Mouse (Mus musculus) liver, embryonic 15.5 days (tissue): ENCODE results near the gene Ptprd. TPM values are rescaled to one million over a fixed set of nuclear protein-coding genes. Genes with fewer than 3 reads are reported as not detected.

Experiments
- ATAC-seq: fragments of 200-750 bp; cut with Nextera tagmentation; 2 replicates; pipeline ENCODE4 v1.8.0; 2017; ENCODE audit warnings: moderate number of reproducible peaks, mild to moderate bottlenecking, moderate library complexity; ENCODE audit not compliant: insufficient read depth
- H3K27ac ChIP-seq: fragments of 300-500 bp; sonication (generic); replicated peaks from 2 replicates; pipeline ENCODE4 v1.5.1; 2015; ENCODE audit warnings: mild to moderate bottlenecking, inconsistent platforms
- H3K27me3 ChIP-seq: fragments of 300-500 bp; sonication (generic); 2 replicates; pipeline ENCODE4 v1.6.1; 2015; ENCODE audit warnings: mild to moderate bottlenecking, inconsistent platforms
- H3K36me3 ChIP-seq: fragments of 300-500 bp; sonication (generic); replicated peaks from 2 replicates; pipeline ENCODE4 v1.6.1; 2015; ENCODE audit warnings: moderate library complexity, mild to moderate bottlenecking, inconsistent platforms
- H3K4me1 ChIP-seq: fragments of 300-500 bp; sonication (generic); replicated peaks from 2 replicates; pipeline ENCODE4 v1.6.1; 2015; ENCODE audit warnings: inconsistent platforms
- H3K4me2 ChIP-seq: fragments of 300-500 bp; sonication (generic); 2 replicates; pipeline ENCODE4 v1.6.1; 2015; ENCODE audit warnings: moderate library complexity, mild to moderate bottlenecking, inconsistent platforms
- H3K4me3 ChIP-seq: fragments of 300-500 bp; sonication (generic); replicated peaks from 2 replicates; pipeline ENCODE4 v1.5.1; 2015; ENCODE audit warnings: mild to moderate bottlenecking, inconsistent platforms
- H3K9ac ChIP-seq: fragments of 300-500 bp; sonication (generic); 2 replicates; pipeline ENCODE4 v1.6.1; 2015; ENCODE audit warnings: moderate library complexity, mild to moderate bottlenecking, inconsistent platforms
- H3K9me3 ChIP-seq: fragments of 300-500 bp; sonication (generic); replicated peaks from 2 replicates; pipeline ENCODE4 v1.6.1; 2016; ENCODE audit warnings: inconsistent platforms
- WGBS: fragments of 180-500 bp; shearing (Covaris S2); methylation state at CpG from one replicate; pipeline ENCODE4 v1.1.7; 2015; ENCODE audit warnings: mixed read lengths; ENCODE audit not compliant: insufficient replicate concordance; 5-methylcytosine and 5-hydroxymethylcytosine counted together
- polyA plus RNA-seq: library from polyadenylated mRNA; unstranded; fragments of >200 nt; fragmentation: Nextera tagmentation; extraction: Ambion mirVana; gene quantifications from 2 replicates; pipeline ENCODE4 v1.2.1, GENCODE M21; 2015

The Ptprd gene
- polyA plus RNA-seq, 1 experiment from 2014 or later, result 4.8 TPM

DNA sequence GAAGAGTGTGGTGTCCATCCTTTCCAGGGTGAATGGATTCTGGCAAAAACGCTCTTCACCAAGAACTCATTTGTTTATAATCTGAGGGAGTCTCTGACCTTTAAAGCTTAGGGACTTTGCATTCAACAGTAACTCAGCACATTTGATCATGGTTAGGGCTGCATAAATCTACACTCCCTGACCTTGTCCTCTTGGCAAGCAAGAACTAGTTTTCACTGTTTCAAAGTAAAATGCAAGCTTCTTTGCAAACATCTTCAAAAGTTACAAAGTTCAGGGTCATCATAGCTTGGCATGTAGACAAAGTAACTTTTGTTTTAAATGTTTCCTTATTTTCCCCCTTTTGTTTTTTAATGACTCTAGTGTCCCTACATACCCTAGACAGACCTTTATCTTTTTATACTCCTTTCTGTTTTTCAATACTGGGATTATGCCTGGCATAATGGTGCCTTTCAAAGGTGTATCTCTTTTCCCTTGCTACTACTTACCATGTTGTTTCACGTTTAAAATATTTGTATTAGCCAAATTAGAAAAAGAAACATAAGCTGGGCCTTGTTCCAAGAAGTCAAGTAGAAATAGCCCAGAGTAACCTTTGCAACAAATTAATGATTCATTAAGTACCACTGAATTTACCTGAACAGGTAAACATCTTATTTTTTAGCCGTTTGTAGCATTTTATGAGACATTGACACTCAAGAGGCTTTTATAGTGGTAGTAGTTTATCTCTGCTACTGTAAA is 1743.2 kb downstream of the Ptprd start:
- H3K27ac ChIP-seq, result no peak overlapping the region
- no peaks in the 10 kb centered on the region for H3K9me3 ChIP-seq
- no peak overlapping the region for H3K9ac ChIP-seq
- H3K4me1 ChIP-seq, result no peaks in the 10 kb centered on the region
- no peak overlapping the region for H3K4me2 ChIP-seq
- no peaks in the 10 kb centered on the region for H3K36me3 ChIP-seq
- no peaks in the 10 kb centered on the region for H3K27me3 ChIP-seq
- ATAC-seq, result no peak
- 54% methylated on average over 3 of the region's 3 CpGs for WGBS
- no peak overlapping the region for H3K4me3 ChIP-seq

DNA sequence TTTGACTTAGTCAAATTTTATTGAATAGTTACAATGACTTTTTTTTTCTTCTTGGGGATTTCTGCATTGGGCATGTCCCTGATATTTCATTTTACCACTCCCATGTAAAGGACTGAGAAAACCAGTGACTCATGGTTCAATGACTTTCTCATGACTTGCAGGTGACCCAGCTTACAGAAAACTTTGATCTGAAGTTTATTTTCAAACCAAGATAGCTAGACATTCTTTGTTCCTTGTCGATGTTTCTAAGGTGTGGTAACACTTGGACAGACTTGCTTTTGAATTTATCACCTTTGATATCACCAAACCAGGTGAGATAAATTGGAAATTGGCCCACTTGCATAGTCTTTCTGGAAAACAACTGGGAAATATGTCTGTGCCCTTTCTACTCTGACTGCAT is 1747.1 kb downstream of the Ptprd start:
- Histone ChIP-seq H3K27me3 (no peaks in the 10 kb centered on the region), H3K27ac (no peak overlapping the region), H3K4me3 (no peak overlapping the region), H3K4me2 (no peak overlapping the region), H3K36me3 (no peaks in the 10 kb centered on the region), H3K4me1 (no peaks in the 10 kb centered on the region), H3K9me3 (no peaks in the 10 kb centered on the region), H3K9ac (no peak overlapping the region)
- no peak for ATAC-seq
- WGBS, result 46% methylated on average over 1 of the region's 1 CpGs

GRCm38 (mm10) chr4:76461336-76461735 is 1750.4 kb downstream of the Ptprd start:
- Histone ChIP-seq H3K36me3 (no peaks in the 10 kb centered on the region), H3K9me3 (no peaks in the 10 kb centered on the region), H3K27ac (no peak overlapping the region), H3K4me2 (no peak overlapping the region), H3K4me3 (no peak overlapping the region), H3K4me1 (no peaks in the 10 kb centered on the region), H3K9ac (no peak overlapping the region), H3K27me3 (no peaks in the 10 kb centered on the region)
- ATAC-seq, result no peak
- WGBS, result 22% methylated on average over 5 of the region's 5 CpGs

DNA sequence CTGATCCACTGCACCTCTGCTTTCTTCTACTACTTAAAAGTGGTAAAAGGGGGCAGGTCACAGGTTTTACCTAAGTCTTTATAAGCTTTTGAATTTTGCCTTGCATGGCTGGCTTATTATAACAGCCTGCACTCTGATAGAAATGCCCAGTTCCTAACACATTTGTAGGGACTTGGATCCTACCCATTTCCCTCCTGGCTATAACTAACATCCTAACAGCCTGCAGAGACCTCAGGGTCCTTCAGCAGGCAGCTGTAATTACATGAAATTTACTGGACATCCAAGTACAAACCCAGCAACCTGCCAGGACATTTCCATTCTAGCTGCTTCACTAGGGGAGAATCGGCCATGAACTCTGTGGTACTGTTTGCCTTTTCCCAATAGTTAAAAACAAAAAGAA is 1751.2 kb downstream of the Ptprd start:
- Histone ChIP-seq H3K9me3 (no peaks in the 10 kb centered on the region), H3K36me3 (no peaks in the 10 kb centered on the region), H3K4me1 (no peaks in the 10 kb centered on the region), H3K4me3 (no peak overlapping the region), H3K27me3 (no peaks in the 10 kb centered on the region), H3K9ac (no peak overlapping the region), H3K27ac (no peak overlapping the region), H3K4me2 (no peak overlapping the region)
- 44% methylated on average over 1 of the region's 1 CpGs for WGBS
- ATAC-seq, result no peak

GRCm38 (mm10) chr4:76459621-76460020 is 1752.1 kb downstream of the Ptprd start:
- no peak overlapping the region for H3K9ac ChIP-seq
- H3K27ac ChIP-seq, result no peak overlapping the region
- H3K4me3 ChIP-seq, result no peak overlapping the region
- no peak for ATAC-seq
- H3K36me3 ChIP-seq, result no peaks in the 10 kb centered on the region
- H3K9me3 ChIP-seq, result no peaks in the 10 kb centered on the region
- no peak overlapping the region for H3K4me2 ChIP-seq
- no peaks in the 10 kb centered on the region for H3K27me3 ChIP-seq
- no peaks in the 10 kb centered on the region for H3K4me1 ChIP-seq

- H3K27ac ChIP-seq, result no peak overlapping the region
- no peak overlapping the region for H3K4me3 ChIP-seq
- no peak overlapping the region for H3K9ac ChIP-seq
- H3K4me1 ChIP-seq, result no peaks in the 10 kb centered on the region
- no peaks in the 10 kb centered on the region for H3K36me3 ChIP-seq
- H3K4me2 ChIP-seq, result no peak overlapping the region
- no peaks in the 10 kb centered on the region for H3K9me3 ChIP-seq
- peaks cover 38% of the 10 kb centered on the region for H3K27me3 ChIP-seq
- ATAC-seq, result no peak
- 62% methylated on average over 4 of the region's 4 CpGs for WGBS
These were observed 1759.5 kb downstream of the Ptprd start for GRCm38 (mm10) chr4:76452286-76452685.

DNA sequence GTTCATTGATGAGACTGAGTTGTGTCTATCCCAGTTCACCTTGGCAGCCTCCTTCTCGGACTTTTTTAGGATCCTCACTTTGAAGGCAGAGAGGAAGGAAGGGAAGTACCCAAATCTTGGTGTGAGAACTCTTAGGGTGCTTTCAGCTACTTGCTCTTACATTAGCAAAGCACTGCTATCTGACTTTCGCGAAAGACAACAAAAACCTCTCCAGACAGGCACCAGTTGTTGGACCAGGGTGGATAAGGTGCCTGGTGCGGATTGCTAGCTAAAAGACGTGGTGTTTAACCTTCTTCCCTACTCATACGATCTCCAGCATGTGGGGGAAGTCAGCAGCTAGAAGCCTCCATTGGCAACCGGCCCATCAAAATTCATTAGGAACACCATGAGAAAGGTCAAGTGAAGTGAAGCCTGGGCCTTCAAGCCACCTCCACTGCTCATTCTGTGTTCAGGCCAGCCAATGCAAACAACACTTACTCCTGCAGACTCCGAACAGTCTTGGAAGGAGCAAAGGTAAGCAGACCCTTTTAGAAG is 1760.7 kb downstream of the Ptprd start:
- ATAC-seq, result no peak

DNA sequence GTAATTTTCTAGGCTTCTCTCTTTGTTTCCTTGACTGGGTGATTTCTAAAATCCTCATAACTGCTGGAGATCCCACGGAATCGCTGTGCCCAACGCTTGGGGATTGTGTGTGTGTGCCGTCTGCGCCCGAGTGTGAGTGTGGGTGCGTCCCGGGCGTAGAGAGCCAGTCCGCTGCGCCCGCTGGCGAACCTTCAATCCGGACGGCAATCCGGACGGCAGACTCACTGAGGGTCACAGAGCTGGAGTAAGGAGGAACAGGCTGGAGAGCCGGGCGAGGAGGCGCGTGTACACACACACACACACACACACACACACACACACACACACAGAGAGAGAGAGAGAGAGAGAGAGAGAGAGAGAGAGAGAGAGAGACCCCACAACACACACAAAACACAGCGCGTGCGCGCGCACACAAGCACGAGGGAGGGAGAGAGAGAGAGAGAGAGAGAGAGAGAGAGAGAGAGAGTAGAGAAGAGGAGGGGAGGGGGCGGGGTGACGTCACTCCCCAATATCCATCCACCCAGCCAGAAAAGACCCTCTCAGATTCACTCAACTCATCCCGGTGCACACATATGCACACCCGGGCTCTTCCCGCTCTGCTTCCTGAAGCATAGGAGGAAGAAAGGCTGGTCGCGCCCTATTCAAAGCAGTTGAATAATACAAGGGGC is 1761.3 kb downstream of the Ptprd start:
- under 1% methylated on average over 33 of the region's 34 CpGs for WGBS
- no peak overlapping the region for H3K27ac ChIP-seq

More for the DNA sequence above, 1760.7 kb downstream of the Ptprd start:
- no peaks in the 10 kb centered on the region for H3K9me3 ChIP-seq
- H3K36me3 ChIP-seq, result no peaks in the 10 kb centered on the region
- H3K4me1 ChIP-seq, result no peaks in the 10 kb centered on the region
- no peak overlapping the region for H3K27ac ChIP-seq
- peaks cover 38% of the 10 kb centered on the region for H3K27me3 ChIP-seq
- WGBS, result 30% methylated on average over 8 of the region's 8 CpGs
- no peak overlapping the region for H3K9ac ChIP-seq
- peak overlapping the region; percentile 64; the same call in 1 of the 2 replicates for H3K4me2 ChIP-seq
- H3K4me3 ChIP-seq, result no peak overlapping the region

DNA sequence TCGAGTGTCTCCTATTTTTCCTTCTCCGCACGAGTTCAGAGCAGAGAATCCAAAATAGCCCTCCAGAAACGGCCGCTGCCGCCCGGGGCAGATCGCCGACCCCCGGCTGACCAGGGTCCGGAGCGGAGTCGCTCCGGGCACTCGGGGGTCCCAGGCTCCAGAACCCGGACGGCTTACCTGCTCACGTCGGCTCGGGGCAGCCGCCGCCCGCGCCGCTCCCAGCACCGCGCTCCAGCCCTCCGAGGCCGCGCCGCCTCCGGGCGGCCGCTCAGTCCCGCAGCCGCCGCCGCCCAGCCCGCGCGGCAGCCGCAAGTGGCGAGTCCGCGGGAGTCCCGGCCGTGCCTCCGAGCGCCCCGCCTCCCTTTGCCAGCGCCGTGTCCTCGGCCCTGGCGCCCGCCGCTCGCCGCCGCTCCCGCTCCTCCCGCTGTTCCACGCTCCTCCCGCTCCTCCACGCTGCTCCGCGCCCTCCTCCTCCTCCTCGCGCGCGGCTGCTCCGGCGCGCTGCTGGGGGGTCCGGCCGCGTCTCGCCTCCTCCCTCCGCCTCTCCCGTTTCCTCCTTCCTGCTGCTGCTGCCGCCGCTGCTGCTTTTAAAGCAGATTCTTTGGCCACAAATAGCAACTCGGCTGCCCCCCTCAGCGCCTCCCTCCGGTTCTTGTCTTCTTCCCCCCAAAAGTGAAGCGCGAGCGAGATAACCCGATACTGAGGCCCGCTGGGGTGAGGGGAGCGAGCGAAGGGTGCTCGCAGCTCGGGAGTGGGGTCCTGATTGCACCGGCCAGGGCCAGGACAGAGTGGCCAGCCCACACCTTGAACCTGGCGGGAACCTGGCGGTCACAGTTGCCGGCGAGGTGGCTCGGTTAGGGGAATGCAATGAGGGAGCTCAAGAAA is 1762.1 kb downstream of the Ptprd start:
- WGBS, result under 1% methylated on average over 96 of the region's 99 CpGs
- Histone ChIP-seq H3K27me3 (peaks cover 38% of the 10 kb centered on the region), H3K27ac (no peak overlapping the region), H3K9ac (peak overlapping the region; percentile 15), H3K36me3 (no peaks in the 10 kb centered on the region), H3K4me2 (peak overlapping the region; percentile 64), H3K4me1 (no peaks in the 10 kb centered on the region), H3K9me3 (no peaks in the 10 kb centered on the region), H3K4me3 (peak overlapping the region; percentile 58)
- peak; percentile 62 for ATAC-seq

More for the DNA sequence above, 1761.3 kb downstream of the Ptprd start:
- H3K4me1 ChIP-seq, result no peaks in the 10 kb centered on the region
- peaks cover 38% of the 10 kb centered on the region for H3K27me3 ChIP-seq
- H3K36me3 ChIP-seq, result no peaks in the 10 kb centered on the region
- no peaks in the 10 kb centered on the region for H3K9me3 ChIP-seq
- peak; percentile 40 for ATAC-seq
- no peak overlapping the region for H3K9ac ChIP-seq
- peak overlapping the region; percentile 58 for H3K4me3 ChIP-seq
- peak overlapping the region; percentile 64 for H3K4me2 ChIP-seq

- peaks cover 38% of the 10 kb centered on the region for H3K27me3 ChIP-seq
- ATAC-seq, result no peak
- 2% methylated on average over 24 of the region's 24 CpGs for WGBS
- no peaks in the 10 kb centered on the region for H3K9me3 ChIP-seq
- H3K27ac ChIP-seq, result no peak overlapping the region
- peak overlapping the region; percentile 64 for H3K4me2 ChIP-seq
- peak overlapping the region; percentile 15; the same call in 1 of the 2 replicates for H3K9ac ChIP-seq
- no peaks in the 10 kb centered on the region for H3K36me3 ChIP-seq
- peak overlapping the region; percentile 58 for H3K4me3 ChIP-seq
- no peaks in the 10 kb centered on the region for H3K4me1 ChIP-seq
These were observed 1762.9 kb downstream of the Ptprd start for GRCm38 (mm10) chr4:76448678-76449465.
